Mouse (Mus musculus): ENCODE results near the gene Fam69b. TPM values are rescaled to one million over a fixed set of nuclear protein-coding genes. Genes with fewer than 3 reads are reported as not detected.

Fam69b gene
- polyA plus RNA-seq, 1 experiment, result 5.3 TPM

DNA sequence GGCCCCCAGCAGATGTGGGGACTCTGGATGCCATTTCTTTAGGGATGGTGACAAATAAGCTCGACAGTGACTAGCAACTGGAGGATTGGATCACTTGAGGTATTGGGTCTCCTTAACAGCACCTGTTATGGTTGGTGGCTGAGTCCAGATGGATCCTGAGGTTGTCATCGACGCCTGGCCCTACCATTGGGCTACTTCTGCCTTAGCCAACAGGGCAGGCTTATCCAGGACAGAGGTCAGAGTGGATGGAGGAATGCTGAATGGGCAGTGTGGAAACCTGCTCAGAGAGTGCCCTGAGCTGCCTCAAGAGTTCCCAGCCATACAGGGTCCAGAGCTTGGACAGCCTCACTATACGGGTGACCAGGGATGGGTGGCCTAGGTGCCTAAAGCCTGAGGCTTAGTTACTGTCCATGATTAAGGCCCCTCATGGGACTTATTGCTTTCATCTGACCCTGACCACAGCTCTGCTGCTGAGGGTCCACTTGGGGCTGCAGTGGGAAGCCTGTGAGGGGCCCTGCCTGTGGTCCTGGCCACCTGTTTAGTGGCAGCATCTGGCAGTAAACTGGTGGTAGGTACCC is 5.8 kb downstream of the Fam69b start:
- Histone ChIP-seq H3K4me1 (ENCODE audit: control insufficient read depth, insufficient read depth, low read length) (no peaks in the 10 kb centered on the region), H3K9ac (ENCODE audit: low read depth, poor library complexity, severe bottlenecking) (no peak overlapping the region), H3K9me3 (replicated peaks; ENCODE audit: control insufficient read depth, insufficient read depth, low read length, poor library complexity, severe bottlenecking) (no peaks in the 10 kb centered on the region), H3K27ac (ENCODE audit: insufficient read depth, low read length) (no peak overlapping the region), H3K4me3 (ENCODE audit: low read depth, low read length) (no peak overlapping the region), H3K36me3 (ENCODE audit: control insufficient read depth, insufficient read depth, low read length, poor library complexity, severe bottlenecking) (peaks cover 28% of the 10 kb centered on the region), H3K27me3 (ENCODE audit: control insufficient read depth, insufficient read depth, low read length, poor library complexity, severe bottlenecking) (no peaks in the 10 kb centered on the region)
- TF ChIP-seq POLR2A (IDR thresholded peaks at IDR 0.05; ENCODE audit: insufficient read depth, low read length) (no peak), EP300 (IDR thresholded peaks at IDR 0.05; ENCODE audit: insufficient read depth, low read depth, low read length) (no peak), CTCF (IDR thresholded peaks at IDR 0.05; ENCODE audit: low read depth, low read length) (no peak)

- H3K9me3 ChIP-seq (replicated peaks; ENCODE audit: control insufficient read depth, insufficient read depth, low read length, poor library complexity, severe bottlenecking), result no peaks in the 10 kb centered on the region
- H3K36me3 ChIP-seq (ENCODE audit: control insufficient read depth, insufficient read depth, low read length, poor library complexity, severe bottlenecking), result peaks cover 32% of the 10 kb centered on the region
- no peaks in the 10 kb centered on the region for H3K4me1 ChIP-seq (ENCODE audit: control insufficient read depth, insufficient read depth, low read length)
- TF ChIP-seq POLR2A (IDR thresholded peaks at IDR 0.05; ENCODE audit: insufficient read depth, low read length) (peak; percentile 5), EP300 (IDR thresholded peaks at IDR 0.05; ENCODE audit: insufficient read depth, low read depth, low read length) (no peak)
- no peak overlapping the region for H3K9ac ChIP-seq (ENCODE audit: low read depth, poor library complexity, severe bottlenecking)
- no peak overlapping the region for H3K4me3 ChIP-seq (ENCODE audit: low read depth, low read length)
- no peaks in the 10 kb centered on the region for H3K27me3 ChIP-seq (ENCODE audit: control insufficient read depth, insufficient read depth, low read length, poor library complexity, severe bottlenecking)
- H3K27ac ChIP-seq (ENCODE audit: insufficient read depth, low read length), result no peak overlapping the region
Observed at GRCm38 (mm10) chr2:26634629-26635488, 6.6 kb downstream of the Fam69b start.

DNA sequence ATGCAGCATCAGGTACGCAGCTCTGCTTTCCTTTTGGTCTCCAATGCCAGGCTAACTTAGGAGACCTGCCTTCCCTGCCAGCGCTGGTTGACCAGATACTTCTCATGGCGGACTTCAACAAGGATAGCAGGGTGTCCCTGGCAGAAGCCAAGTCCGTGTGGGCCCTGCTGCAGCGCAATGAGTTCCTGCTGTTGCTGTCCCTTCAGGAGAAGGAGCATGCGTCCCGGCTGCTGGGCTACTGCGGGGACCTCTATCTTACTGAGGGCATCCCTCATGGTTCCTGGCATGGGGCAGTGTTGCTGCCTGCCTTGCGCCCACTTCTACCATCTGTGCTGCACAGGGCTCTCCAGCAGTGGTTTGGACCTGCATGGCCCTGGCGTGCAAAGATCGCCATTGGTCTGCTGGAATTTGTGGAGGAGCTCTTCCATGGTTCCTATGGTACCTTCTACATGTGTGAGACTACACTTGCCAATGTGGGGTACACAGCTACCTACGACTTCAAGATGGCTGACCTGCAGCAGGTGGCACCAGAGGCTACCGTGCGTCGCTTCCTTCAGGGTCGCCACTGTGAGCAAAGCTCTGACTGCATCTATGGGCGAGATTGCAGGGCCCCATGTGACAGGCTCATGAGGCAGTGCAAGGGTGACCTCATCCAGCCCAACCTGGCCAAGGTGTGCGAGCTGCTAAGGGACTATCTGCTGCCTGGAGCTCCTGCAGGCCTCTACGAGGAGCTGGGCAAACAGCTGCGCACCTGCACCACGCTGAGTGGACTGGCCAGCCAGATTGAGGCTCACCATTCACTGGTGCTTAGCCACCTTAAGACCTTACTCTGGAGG is 7.5 kb downstream of the Fam69b start:
- no peaks in the 10 kb centered on the region for H3K9me3 ChIP-seq (replicated peaks; ENCODE audit: control insufficient read depth, insufficient read depth, low read length, poor library complexity, severe bottlenecking)
- TF ChIP-seq POLR2A (IDR thresholded peaks at IDR 0.05; ENCODE audit: insufficient read depth, low read length) (peak; percentile 8), EP300 (IDR thresholded peaks at IDR 0.05; ENCODE audit: insufficient read depth, low read depth, low read length) (0 out of 2 replicates have a peak, but pooled peaks have one; percentile 3), CTCF (IDR thresholded peaks at IDR 0.05; ENCODE audit: low read depth, low read length) (no peak)
- H3K4me1 ChIP-seq (ENCODE audit: control insufficient read depth, insufficient read depth, low read length), result no peaks in the 10 kb centered on the region
- no peak overlapping the region for H3K9ac ChIP-seq (ENCODE audit: low read depth, poor library complexity, severe bottlenecking)
- no peaks in the 10 kb centered on the region for H3K27me3 ChIP-seq (ENCODE audit: control insufficient read depth, insufficient read depth, low read length, poor library complexity, severe bottlenecking)
- no peak overlapping the region for H3K4me3 ChIP-seq (ENCODE audit: low read depth, low read length)
- peaks cover 32% of the 10 kb centered on the region for H3K36me3 ChIP-seq (ENCODE audit: control insufficient read depth, insufficient read depth, low read length, poor library complexity, severe bottlenecking)
- peak overlapping the region; percentile 10 for H3K27ac ChIP-seq (ENCODE audit: insufficient read depth, low read length)

DNA sequence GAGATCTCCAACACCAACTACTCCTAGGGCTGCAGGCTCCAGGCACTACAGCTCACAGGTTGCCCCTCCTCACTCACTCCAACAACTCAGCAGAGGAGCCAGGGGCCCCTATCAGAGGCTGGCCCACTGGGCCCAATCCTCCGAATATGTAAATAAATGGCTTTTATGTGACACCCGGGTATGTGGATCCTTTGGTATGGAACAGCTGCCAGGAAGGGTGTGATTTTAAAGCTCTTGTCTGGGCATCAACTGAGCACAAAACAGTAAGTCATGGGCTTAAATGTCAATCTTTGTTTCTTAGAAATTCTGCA is 8.0 kb downstream of the Fam69b start:
- Histone ChIP-seq H3K36me3 (ENCODE audit: control insufficient read depth, insufficient read depth, low read length, poor library complexity, severe bottlenecking) (peaks cover 32% of the 10 kb centered on the region), H3K27me3 (ENCODE audit: control insufficient read depth, insufficient read depth, low read length, poor library complexity, severe bottlenecking) (no peaks in the 10 kb centered on the region), H3K4me1 (ENCODE audit: control insufficient read depth, insufficient read depth, low read length) (no peaks in the 10 kb centered on the region), H3K9ac (ENCODE audit: low read depth, poor library complexity, severe bottlenecking) (no peak overlapping the region), H3K4me3 (ENCODE audit: low read depth, low read length) (no peak overlapping the region), H3K27ac (ENCODE audit: insufficient read depth, low read length) (peak overlapping the region; percentile 10; the same call in 1 of the 2 replicates), H3K9me3 (replicated peaks; ENCODE audit: control insufficient read depth, insufficient read depth, low read length, poor library complexity, severe bottlenecking) (no peaks in the 10 kb centered on the region)
- TF ChIP-seq POLR2A (IDR thresholded peaks at IDR 0.05; ENCODE audit: insufficient read depth, low read length) (no peak), EP300 (IDR thresholded peaks at IDR 0.05; ENCODE audit: insufficient read depth, low read depth, low read length) (no peak)

DNA sequence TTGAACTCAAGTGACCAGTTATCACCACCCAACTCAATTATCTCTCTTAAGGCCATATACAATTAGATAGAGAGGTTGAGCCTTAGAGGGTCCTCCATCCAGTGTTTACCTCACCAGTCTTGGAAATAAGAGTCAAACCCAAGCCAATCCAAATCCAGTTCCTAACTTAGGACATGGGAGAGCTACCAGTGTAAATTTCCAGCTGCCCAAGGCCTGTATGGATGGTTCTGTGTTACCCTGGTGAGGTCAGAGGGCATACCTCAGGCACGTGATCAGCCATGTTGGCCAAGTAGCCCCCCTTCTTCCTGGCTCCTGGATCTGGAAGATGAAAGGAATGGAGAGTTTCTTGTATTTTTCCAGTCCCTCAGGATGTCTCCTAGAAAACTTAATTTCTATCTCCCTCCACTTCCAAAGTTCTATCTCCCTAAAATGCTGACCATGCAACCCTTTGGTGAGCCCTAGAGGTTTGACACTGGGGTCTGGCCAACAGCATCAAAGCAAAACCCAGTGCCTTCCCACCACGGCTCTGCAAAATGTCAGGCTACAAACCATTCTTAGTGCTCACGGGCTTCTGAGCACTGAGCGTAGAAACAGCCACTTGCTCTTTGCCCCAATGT is 9.2 kb downstream of the Fam69b start:
- H3K9me3 ChIP-seq (replicated peaks; ENCODE audit: control insufficient read depth, insufficient read depth, low read length, poor library complexity, severe bottlenecking), result no peaks in the 10 kb centered on the region
- H3K27me3 ChIP-seq (ENCODE audit: control insufficient read depth, insufficient read depth, low read length, poor library complexity, severe bottlenecking), result no peaks in the 10 kb centered on the region
- H3K4me1 ChIP-seq (ENCODE audit: control insufficient read depth, insufficient read depth, low read length), result no peaks in the 10 kb centered on the region
- H3K9ac ChIP-seq (ENCODE audit: low read depth, poor library complexity, severe bottlenecking), result peak overlapping the region; percentile 5; the same call in 1 of the 2 replicates
- peak overlapping the region; percentile 99; the same call in 1 of the 2 replicates for H3K4me3 ChIP-seq (ENCODE audit: low read depth, low read length)
- peaks cover 32% of the 10 kb centered on the region for H3K36me3 ChIP-seq (ENCODE audit: control insufficient read depth, insufficient read depth, low read length, poor library complexity, severe bottlenecking)
- peak overlapping the region; percentile 49 for H3K27ac ChIP-seq (ENCODE audit: insufficient read depth, low read length)
- no peak for TF ChIP-seq EP300 (IDR thresholded peaks at IDR 0.05; ENCODE audit: insufficient read depth, low read depth, low read length)
- TF ChIP-seq POLR2A (IDR thresholded peaks at IDR 0.05; ENCODE audit: insufficient read depth, low read length), result no peak
- TF ChIP-seq CTCF (IDR thresholded peaks at IDR 0.05; ENCODE audit: low read depth, low read length), result no peak
